20 mouse cellular contexts compared by ENCODE assay signal in the genomic region with DNA sequence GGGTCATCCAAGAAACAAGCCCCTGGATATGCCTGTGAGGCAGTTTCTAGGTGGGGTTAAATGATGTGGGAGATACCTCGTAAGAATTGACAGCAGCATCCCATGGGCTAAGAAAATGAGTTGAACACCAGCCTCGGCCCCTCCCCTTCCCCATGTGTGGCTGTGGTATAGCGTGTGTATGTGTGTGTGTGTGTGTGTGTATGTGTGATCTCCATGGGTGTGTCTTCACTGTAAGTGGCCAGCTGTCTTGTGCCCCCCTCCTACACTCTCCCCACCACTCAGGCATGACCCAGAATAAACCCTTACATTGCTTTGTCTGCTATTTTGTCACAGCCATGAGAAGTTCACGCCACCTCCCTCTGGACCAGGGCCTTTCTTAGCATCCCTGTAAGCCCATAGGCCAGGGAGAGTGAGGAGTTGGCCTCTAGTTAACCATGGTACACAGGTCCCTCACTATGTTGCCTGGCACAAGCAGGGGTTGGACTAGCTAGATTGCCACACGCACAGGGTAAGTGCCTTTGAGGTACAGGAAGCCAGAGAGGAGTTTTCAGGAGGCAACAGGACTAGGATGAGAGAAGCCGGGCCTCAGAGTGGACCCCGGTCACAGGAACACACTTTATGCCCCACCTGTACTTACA. TPM values are rescaled to one million over a fixed set of nuclear protein-coding genes. Genes with fewer than 3 reads are reported as not detected.
DNase-seq lines count a peak whose midpoint lies in the region; ATAC-seq and TF ChIP-seq lines count a peak whose summit lies in the region.
"Had no signal": no experiment of that assay in that cellular context is flagged by ENCODE, and none has a peak within 500 bp of the region (broad histone marks: within the 10 kb centered on the region; RNA-seq: fewer than 3 reads in every experiment).

No protein-coding gene starts in this region.

- WGBS in hindbrain, embryonic 15.5 days = 85% methylated on average over 7 of the region's 7 CpGs
- WGBS in hindbrain, embryonic 12.5 days = 92% methylated on average over 7 of the region's 7 CpGs
- WGBS in liver, postnatal 0 days (ENCODE audit: insufficient replicate concordance) = 81% methylated on average over 6 of the region's 7 CpGs
- WGBS in liver, embryonic 12.5 days (ENCODE audit: insufficient replicate concordance) = 74% methylated on average over 7 of the region's 7 CpGs
- 75% methylated on average over 7 of the region's 7 CpGs for WGBS in lung, postnatal 0 days

- no peak for TF ChIP-seq CTCF in liver, postnatal 0 days (IDR thresholded peaks at IDR 0.05; ENCODE audit: low read depth)
- TF ChIP-seq CTCF in lung, postnatal 0 days (IDR thresholded peaks at IDR 0.05) = no peak

- TF ChIP-seq EP300 in liver, postnatal 0 days (IDR thresholded peaks at IDR 0.05; ENCODE audit: low read depth) = no peak
- no peak for TF ChIP-seq EP300 in lung, postnatal 0 days (IDR thresholded peaks at IDR 0.05)

- H3K36me3 ChIP-seq in hindbrain, embryonic 15.5 days = peaks cover 27% of the 10 kb centered on the region
- peaks cover 28% of the 10 kb centered on the region for H3K36me3 ChIP-seq in hindbrain, embryonic 12.5 days
- peaks cover 34% of the 10 kb centered on the region for H3K36me3 ChIP-seq in liver, postnatal 0 days (replicated peaks; ENCODE audit: insufficient read depth, low read length)
- peaks cover 27% of the 10 kb centered on the region for H3K36me3 ChIP-seq in liver, embryonic 12.5 days
- peaks cover 23% of the 10 kb centered on the region for H3K36me3 ChIP-seq in lung, postnatal 0 days (ENCODE audit: insufficient read depth, low read length)

- H3K4me3 ChIP-seq in hindbrain, embryonic 15.5 days = no peak overlapping the region
- H3K4me3 ChIP-seq in hindbrain, embryonic 12.5 days = no peak overlapping the region
- H3K4me3 ChIP-seq in liver, postnatal 0 days (ENCODE audit: low read depth, low read length) = no peak overlapping the region
- no peak overlapping the region for H3K4me3 ChIP-seq in liver, embryonic 12.5 days
- H3K4me3 ChIP-seq in lung, postnatal 0 days (ENCODE audit: low read depth, low read length) = no peak overlapping the region
- H3K4me3 ChIP-seq: embryonic facial prominence, embryonic 12.5 days; forebrain, embryonic 15.5 days; heart, embryonic 13.5 days had no signal

- no peaks in the 10 kb centered on the region for H3K27me3 ChIP-seq in hindbrain, embryonic 15.5 days
- peaks cover 3% of the 10 kb centered on the region; the same call in 1 of the 2 replicates for H3K27me3 ChIP-seq in hindbrain, embryonic 12.5 days
- no peaks in the 10 kb centered on the region for H3K27me3 ChIP-seq in liver, postnatal 0 days (ENCODE audit: insufficient read depth, low read length)
- no peaks in the 10 kb centered on the region for H3K27me3 ChIP-seq in liver, embryonic 12.5 days (replicated peaks)
- H3K27me3 ChIP-seq in lung, postnatal 0 days (replicated peaks; ENCODE audit: insufficient read depth, low read length) = no peaks in the 10 kb centered on the region
- H3K27me3 ChIP-seq: embryonic facial prominence, embryonic 12.5 days; forebrain, embryonic 15.5 days; heart, embryonic 13.5 days had no signal

- H3K27ac ChIP-seq in hindbrain, embryonic 15.5 days (replicated peaks) = peak overlapping the region; percentile 46; the same call in 1 of the 2 replicates
- H3K27ac ChIP-seq in hindbrain, embryonic 12.5 days = no peak overlapping the region
- H3K27ac ChIP-seq in liver, postnatal 0 days (ENCODE audit: low read depth) = no peak overlapping the region
- H3K27ac ChIP-seq in liver, embryonic 12.5 days = no peak overlapping the region
- no peak overlapping the region for H3K27ac ChIP-seq in lung, postnatal 0 days (ENCODE audit: low read length)
- H3K27ac ChIP-seq: embryonic facial prominence, embryonic 12.5 days; heart, embryonic 13.5 days had no signal

- no peak overlapping the region for H3K4me2 ChIP-seq in hindbrain, embryonic 15.5 days
- H3K4me2 ChIP-seq in hindbrain, embryonic 12.5 days (replicated peaks) = no peak overlapping the region
- H3K4me2 ChIP-seq in liver, postnatal 0 days (ENCODE audit: low read depth, low read length) = no peak overlapping the region
- no peak overlapping the region for H3K4me2 ChIP-seq in liver, embryonic 12.5 days
- H3K4me2 ChIP-seq in lung, postnatal 0 days (replicated peaks; ENCODE audit: low read depth, low read length) = no peak overlapping the region
- H3K4me2 ChIP-seq: embryonic facial prominence, embryonic 12.5 days; forebrain, embryonic 15.5 days; heart, embryonic 13.5 days had no signal

- H3K9ac ChIP-seq in hindbrain, embryonic 15.5 days = no peak overlapping the region
- no peak overlapping the region for H3K9ac ChIP-seq in hindbrain, embryonic 12.5 days
- no peak overlapping the region for H3K9ac ChIP-seq in liver, postnatal 0 days (replicated peaks)
- H3K9ac ChIP-seq in liver, embryonic 12.5 days = no peak overlapping the region
- H3K9ac ChIP-seq in lung, postnatal 0 days (replicated peaks; ENCODE audit: low read depth) = no peak overlapping the region
- H3K9ac ChIP-seq: embryonic facial prominence, embryonic 12.5 days; forebrain, embryonic 15.5 days; heart, embryonic 13.5 days had no signal

- no peak; the same call in 1 of the 2 replicates for ATAC-seq in hindbrain, embryonic 15.5 days (ENCODE audit: low FRiP score, low read depth)
- ATAC-seq in hindbrain, embryonic 12.5 days (ENCODE audit: low FRiP score) = no peak
- ATAC-seq in liver, postnatal 0 days = peak; percentile 60
- ATAC-seq in liver, embryonic 12.5 days = no peak
- peak; percentile 27; the same call in 1 of the 2 replicates for ATAC-seq in lung, postnatal 0 days
- ATAC-seq: forebrain, embryonic 15.5 days had no signal

- peaks cover 19% of the 10 kb centered on the region for H3K4me1 ChIP-seq in hindbrain, embryonic 15.5 days (replicated peaks)
- H3K4me1 ChIP-seq in hindbrain, embryonic 12.5 days = peaks cover 15% of the 10 kb centered on the region
- no peaks in the 10 kb centered on the region for H3K4me1 ChIP-seq in liver, postnatal 0 days (ENCODE audit: insufficient read depth)
- H3K4me1 ChIP-seq in liver, embryonic 12.5 days = peaks cover 4% of the 10 kb centered on the region; the same call in 1 of the 2 replicates
- no peaks in the 10 kb centered on the region for H3K4me1 ChIP-seq in lung, postnatal 0 days (ENCODE audit: insufficient read depth, low read depth, low read length)
- H3K4me1 ChIP-seq: embryonic facial prominence, embryonic 12.5 days had no signal

- no peaks in the 10 kb centered on the region for H3K9me3 ChIP-seq in hindbrain, embryonic 15.5 days
- H3K9me3 ChIP-seq in hindbrain, embryonic 12.5 days (replicated peaks) = no peaks in the 10 kb centered on the region
- no peaks in the 10 kb centered on the region for H3K9me3 ChIP-seq in liver, postnatal 0 days (ENCODE audit: low read length)
- H3K9me3 ChIP-seq in liver, embryonic 12.5 days (replicated peaks) = no peaks in the 10 kb centered on the region
- H3K9me3 ChIP-seq in lung, postnatal 0 days (ENCODE audit: low read length) = no peaks in the 10 kb centered on the region
- H3K9me3 ChIP-seq: embryonic facial prominence, embryonic 12.5 days; forebrain, embryonic 15.5 days; heart, embryonic 13.5 days had no signal

- intact Hi-C loops in heart, postnatal 25 days (cut with DNase I) = no loop called here

- no peak for DNase-seq in liver, postnatal 0 days
- DNase-seq in lung, postnatal 0 days (ENCODE audit: low spot score) = no peak
- DNase-seq in lung, postnatal 4 days = no peak
- no peak for DNase-seq in heart, postnatal 25 days (ENCODE audit: low spot score)
- DNase-seq: adrenal gland, postnatal 14 days; cerebellum, adult 9-10 months; cerebellum, postnatal 25 days; gastrocnemius, postnatal 36 days; heart, adult 11 months; heart, postnatal 4 days had no signal

RNA-seq across cellular contexts. Expression of a gene that starts 14.3 kb away (rescaled TPM):
- polyA plus RNA-seq in hindbrain, embryonic 15.5 days (2015; fragmentation: Nextera tagmentation; extraction: Ambion mirVana) = 1.0 TPM in 2 replicates
- 0.35 and 0.44 TPM in 2 replicates for polyA plus RNA-seq in hindbrain, embryonic 12.5 days (2016; fragmentation: Nextera tagmentation; extraction: Ambion mirVana)
- polyA plus RNA-seq in liver, postnatal 0 days (2015; fragmentation: Nextera tagmentation; extraction: Ambion mirVana) = 782 and 883 TPM in 2 replicates
- polyA plus RNA-seq in liver, embryonic 12.5 days (2016; fragmentation: Nextera tagmentation; extraction: Ambion mirVana) = 23.3 and 25.9 TPM in 2 replicates
- 101 and 133 TPM in 2 replicates for polyA plus RNA-seq in lung, postnatal 0 days (2015; fragmentation: Nextera tagmentation; extraction: Ambion mirVana)
- total RNA-seq in heart, postnatal 25 days (2021) = 1 to 10 TPM; 7.4 to 9.4 TPM
- total RNA-seq: MEL had no signal
- polyA plus RNA-seq: C2C12; forebrain, embryonic 11.5 days had no signal

RNA-seq across cellular contexts. Expression of a gene that starts 20.7 kb away (rescaled TPM):
- polyA plus RNA-seq in hindbrain, embryonic 15.5 days (2015; fragmentation: Nextera tagmentation; extraction: Ambion mirVana) = 0.07 and 0.26 TPM in 2 replicates
- not detected in 2 replicates for polyA plus RNA-seq in hindbrain, embryonic 12.5 days (2016; fragmentation: Nextera tagmentation; extraction: Ambion mirVana)
- 0.26 TPM in 1 of 2 replicates, not detected in the other for polyA plus RNA-seq in liver, postnatal 0 days (2015; fragmentation: Nextera tagmentation; extraction: Ambion mirVana)
- 0.05 TPM in 1 of 2 replicates, not detected in the other for polyA plus RNA-seq in liver, embryonic 12.5 days (2016; fragmentation: Nextera tagmentation; extraction: Ambion mirVana)
- polyA plus RNA-seq in lung, postnatal 0 days (2015; fragmentation: Nextera tagmentation; extraction: Ambion mirVana) = 0.11 and 0.16 TPM in 2 replicates
- total RNA-seq in heart, postnatal 25 days (2021) = not detected
- total RNA-seq: adrenal gland, postnatal 14 days; gastrocnemius, adult 8-10 months; gastrocnemius, postnatal 36 days; MEL had no signal
- polyA plus RNA-seq: C2C12; embryonic facial prominence, embryonic 12.5 days; forebrain, embryonic 11.5 days had no signal

RNA-seq across cellular contexts. Expression of a gene that starts 34.7 kb away (rescaled TPM):
- 31.5 and 32.4 TPM in 2 replicates for polyA plus RNA-seq in hindbrain, embryonic 15.5 days (2015; fragmentation: Nextera tagmentation; extraction: Ambion mirVana)
- 44.2 and 44.6 TPM in 2 replicates for polyA plus RNA-seq in hindbrain, embryonic 12.5 days (2016; fragmentation: Nextera tagmentation; extraction: Ambion mirVana)
- 9.7 and 12.1 TPM in 2 replicates for polyA plus RNA-seq in liver, postnatal 0 days (2015; fragmentation: Nextera tagmentation; extraction: Ambion mirVana)
- polyA plus RNA-seq in liver, embryonic 12.5 days (2016; fragmentation: Nextera tagmentation; extraction: Ambion mirVana) = 23.8 and 25.2 TPM in 2 replicates
- 23.5 and 24.5 TPM in 2 replicates for polyA plus RNA-seq in lung, postnatal 0 days (2015; fragmentation: Nextera tagmentation; extraction: Ambion mirVana)
- total RNA-seq in heart, postnatal 25 days (2021) = 10 to 100 TPM; 21.3 to 21.6 TPM

Comparison
In these comparisons a context has a peak if more than half of its experiments do, and no peak if none do; other contexts are left out.
1. ATAC-seq: peak in liver, postnatal 0 days (single experiment) and lung, postnatal 0 days (single experiment); none in hindbrain, embryonic 15.5 days (single experiment), hindbrain, embryonic 12.5 days (single experiment) and liver, embryonic 12.5 days (single experiment).
2. RNA of a gene that starts 14.3 kb away (polyA plus RNA-seq): 782 to 883 TPM in liver, postnatal 0 days, 101 to 133 TPM in lung, postnatal 0 days and 23.3 to 25.9 TPM in liver, embryonic 12.5 days; 1.0 TPM in hindbrain, embryonic 15.5 days and 0.35 to 0.44 TPM in hindbrain, embryonic 12.5 days; every median in the first group is over 10 times any median in the second.